Mouse (Mus musculus): Measurements from ENCODE around the gene Gnaz.

- TF ChIP-seq CTCF (IDR thresholded peaks at IDR 0.05; ENCODE audit: extremely low read depth, insufficient read depth, insufficient read length, insufficient replicate concordance) (no peak), POLR2A (IDR thresholded peaks at IDR 0.05; ENCODE audit: low read depth, low read length) (no peak)
Observed at GRCm38 (mm10) chr10:75048711-75049110, 81.7 kb downstream of the Gnaz start.
